Mouse (Mus musculus) thymus, adult 18-20 months (tissue): ENCODE measurements around the gene Olfr1156.

Experiments
- DNase-seq, 2 experiments: peaks; one replicate each; pipeline ENCODE4 v3.0.0; 2022; ENCODE audit warnings: mixed read lengths in 2 of 2

The Olfr1156 gene

DNA sequence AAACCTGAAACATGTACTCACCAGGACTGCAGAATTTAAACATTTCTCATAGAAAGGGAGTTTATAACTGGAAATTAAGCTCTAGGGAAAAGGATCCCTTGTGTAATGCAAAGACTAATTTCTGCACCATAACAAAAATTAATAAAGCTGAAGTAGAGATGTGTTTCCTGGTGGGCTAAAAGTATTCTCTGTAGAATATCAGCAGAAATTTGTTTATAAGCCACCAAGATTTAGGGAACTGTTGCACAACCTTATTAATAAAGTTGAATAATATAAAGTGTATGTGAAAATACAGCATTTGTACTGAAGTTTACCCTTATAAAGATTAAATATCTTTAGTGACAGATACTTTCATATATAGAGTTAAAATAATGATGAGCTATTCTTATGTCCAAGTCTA is at the start of gene Olfr1156:
Olfr1156 (minus strand) TSS at position 101 of the 400 bp plus-strand sequence.
- no peak for DNase-seq

DNA sequence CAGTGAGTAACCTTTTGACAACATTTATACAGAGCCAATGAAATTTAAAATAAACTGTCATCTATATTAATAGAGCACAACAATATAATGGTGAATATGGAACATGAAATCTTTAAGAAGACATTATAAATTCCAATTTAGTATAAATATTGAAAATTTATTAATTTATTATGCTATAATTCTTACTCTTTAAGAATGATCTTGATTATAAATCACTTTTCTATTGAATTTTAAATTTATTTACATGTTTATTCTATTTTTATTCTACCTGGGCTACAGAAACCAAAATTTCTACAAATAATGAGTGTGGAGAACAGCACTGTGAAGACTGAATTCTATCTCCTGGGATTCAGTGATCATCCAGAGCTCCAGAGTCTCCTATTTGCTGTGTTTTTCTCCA is 36.9 kb upstream of the Olfr1156 start, which contains the start of gene Olfr1158:
Olfr1158 (plus strand) TSS at position 301 of the 400 bp plus-strand sequence.
- no peak for DNase-seq

DNA sequence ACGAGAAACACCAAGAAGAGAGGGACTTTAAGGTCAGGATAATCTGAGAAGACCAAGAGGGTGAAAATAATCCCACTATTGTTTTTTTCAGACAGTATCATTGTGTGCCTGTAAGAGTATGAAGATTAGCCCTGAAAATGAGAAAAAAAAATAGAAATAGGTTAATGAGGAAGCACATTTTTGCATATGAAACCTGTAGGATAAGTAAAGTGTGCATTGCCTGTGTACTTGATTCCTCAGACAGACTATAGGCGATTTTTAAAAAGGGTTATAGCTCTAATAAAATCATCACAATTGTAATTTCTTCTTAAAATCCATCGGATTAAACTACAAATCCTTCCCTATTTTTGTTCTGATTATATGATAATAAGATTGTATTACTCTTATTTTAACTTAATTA is 21.7 kb upstream of the Olfr1156 start, which contains the start of gene Olfr74:
Olfr74 (minus strand) TSS at position 101 of the 400 bp plus-strand sequence.
- DNase-seq: no peak

DNA sequence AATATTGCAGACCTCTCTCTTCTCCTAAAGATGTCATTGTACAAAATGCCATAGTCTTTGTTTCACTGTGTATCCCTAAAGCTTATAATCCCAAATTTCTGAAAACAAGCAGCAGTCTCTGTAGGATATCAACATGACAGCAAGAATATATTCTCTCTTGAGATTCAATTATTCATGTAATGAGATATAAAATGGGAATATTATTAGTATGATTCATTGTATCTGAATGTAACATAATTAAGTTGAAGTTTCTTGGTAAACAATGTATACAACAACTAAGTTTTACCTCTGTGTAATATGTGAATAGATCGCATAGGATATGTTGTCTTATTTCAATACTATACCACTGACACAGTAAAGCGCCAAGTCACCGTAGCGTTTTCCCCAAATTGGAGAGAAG is 15.3 kb upstream of the Olfr1156 start, which contains the start of gene Olfr1157:
Olfr1157 (minus strand) TSS at position 101 of the 400 bp plus-strand sequence.
- no peak for DNase-seq

GRCm38 (mm10) chr2:87945037-87945436 is 7.9 kb downstream of the Olfr1156 start, which contains the start of gene Olfr1155:
TSS of gene Olfr1155 (minus strand) at chr2:87945137.
- no peak for DNase-seq

- no peak for DNase-seq
These were observed 47.8 kb downstream of the Olfr1156 start, which contains the start of gene Olfr1154 for GRCm38 (mm10) chr2:87905066-87905465. TSS of gene Olfr1154 (minus strand) at chr2:87905166.
